Mouse (Mus musculus) granulocyte monocyte progenitor cell, adult 5-6 weeks (primary cell): ENCODE data around the gene Acvr2a. TPM values are rescaled to one million over a fixed set of nuclear protein-coding genes. Genes with fewer than 3 reads are reported as not detected.
"Not testable (repeated sequence)": the region's sequence is repeated elsewhere in the genome, so short reads cannot be mapped to it uniquely, and the experiment has no call there.

Experiments used
- ATAC-seq: replicated peaks from 2 replicates; pipeline ENCODE4 v1.8.0; 2016; ENCODE audit warnings: mild to moderate bottlenecking, moderate TSS enrichment, inconsistent platforms; ENCODE audit not compliant: poor library complexity, severe bottlenecking
- total RNA-seq, 2 experiments: library from RNA; stranded (forward) in 1 of 2; stranded (reverse) in 1 of 2; fragments of 200-712, 200-1000 nt in 1 of 2; fragments of >200 nt in 1 of 2; fragmentation: Nextera tagmentation in 1 of 2; gene quantifications; 2 replicates each; pipeline ENCODE4 v1.2.3; 2014 to 2017

The Acvr2a gene
- total RNA-seq, 2 experiments from 2014 or later, result 1.1 to 1.5 TPM

GRCm38 (mm10) chr2:48865596-48865995 lies 51.7 kb downstream of the Acvr2a start:
- not testable (repeated sequence) for ATAC-seq

- no peak for ATAC-seq
Observed at GRCm38 (mm10) chr2:48868199-48868913, 54.4 kb downstream of the Acvr2a start.

GRCm38 (mm10) chr2:48885945-48886344 lies 72.0 kb downstream of the Acvr2a start:
- ATAC-seq, result peak; percentile 70

GRCm38 (mm10) chr2:48895186-48895585 lies 81.3 kb downstream of the Acvr2a start:
- ATAC-seq, result no peak

GRCm38 (mm10) chr2:48908866-48909265 lies 95.0 kb downstream of the Acvr2a start:
- ATAC-seq, result 0 out of 2 replicates have a peak, but pooled peaks have one; percentile 53

- ATAC-seq, result no peak
Observed at GRCm38 (mm10) chr2:48914185-48914584, 100.3 kb downstream of the Acvr2a start.

GRCm38 (mm10) chr2:48915832-48916231 lies 101.9 kb downstream of the Acvr2a start:
- peak; percentile 98 for ATAC-seq

- ATAC-seq, result no peak
Observed at GRCm38 (mm10) chr2:48935058-48935457, 121.1 kb downstream of the Acvr2a start.

- ATAC-seq, result no peak
Observed at GRCm38 (mm10) chr2:48947761-48948160, 133.9 kb downstream of the Acvr2a start.

GRCm38 (mm10) chr2:48948841-48949584 lies 135.1 kb downstream of the Acvr2a start, which contains the start of gene Mbd5:
Mbd5 (plus strand) TSS chr2:48949508.
- ATAC-seq, result peak; percentile 93

GRCm38 (mm10) chr2:48949743-48950251 lies 135.9 kb downstream of the Acvr2a start:
- peak; percentile 38 for ATAC-seq

GRCm38 (mm10) chr2:48950252-48950315 lies 136.2 kb downstream of the Acvr2a start, which contains the start of gene Orc4:
Orc4 (minus strand) TSS chr2:48950277.
- no peak for ATAC-seq

- ATAC-seq, result no peak
Observed at GRCm38 (mm10) chr2:48950316-48950880, 136.5 kb downstream of the Acvr2a start.

Other genes with a start within 250 kb of the Acvr2a start
- gene Mbd5, start 135.4 kb downstream of the Acvr2a start, total RNA-seq (2014; fragmentation: Nextera tagmentation), result 22.6 and 31.4 TPM in 2 replicates
- gene Mbd5, start 135.4 kb downstream of the Acvr2a start, total RNA-seq (2017), result 22.3 and 25.1 TPM in 2 replicates
- gene Orc4, start 136.2 kb downstream of the Acvr2a start, total RNA-seq (2014; fragmentation: Nextera tagmentation), result 82.1 and 98.6 TPM in 2 replicates
- 128 and 143 TPM in 2 replicates for gene Orc4, start 136.2 kb downstream of the Acvr2a start, total RNA-seq (2017)